Mouse (Mus musculus): Measurements from ENCODE around the gene Lrrfip2.

Lrrfip2 gene

GRCm38 (mm10) chr9:111117126-111117642, at the start of gene Lrrfip2:
TSS of gene Lrrfip2 (plus strand) at chr9:111117592.
- peak; percentile 16 for DNase-seq (ENCODE audit: low read depth, low spot score)

GRCm38 (mm10) chr9:111070546-111070961, 46.8 kb upstream of the Lrrfip2 start:
- DNase-seq (ENCODE audit: low read depth, low spot score), result peak; percentile 58

GRCm38 (mm10) chr9:111072175-111072574, 45.2 kb upstream of the Lrrfip2 start:
- no peak for DNase-seq (ENCODE audit: low read depth, low spot score)

- no peak for DNase-seq (ENCODE audit: low read depth, low spot score)
These were observed 44.4 kb upstream of the Lrrfip2 start for GRCm38 (mm10) chr9:111072971-111073370.

- peak; percentile 44 for DNase-seq (ENCODE audit: low read depth, low spot score)
These were observed 39.6 kb upstream of the Lrrfip2 start for GRCm38 (mm10) chr9:111077745-111078144.

GRCm38 (mm10) chr9:111080801-111081200, 36.6 kb upstream of the Lrrfip2 start:
- DNase-seq (ENCODE audit: low read depth, low spot score), result no peak

GRCm38 (mm10) chr9:111081765-111082164, 35.6 kb upstream of the Lrrfip2 start:
- DNase-seq (ENCODE audit: low read depth, low spot score), result no peak

GRCm38 (mm10) chr9:111085329-111085728, 32.1 kb upstream of the Lrrfip2 start:
- DNase-seq (ENCODE audit: low read depth, low spot score), result no peak

- DNase-seq (ENCODE audit: low read depth, low spot score), result no peak
These were observed 31.3 kb upstream of the Lrrfip2 start for GRCm38 (mm10) chr9:111086137-111086536.

GRCm38 (mm10) chr9:111086995-111087606, 30.3 kb upstream of the Lrrfip2 start:
- no peak for DNase-seq (ENCODE audit: low read depth, low spot score)

GRCm38 (mm10) chr9:111087960-111088359, 29.4 kb upstream of the Lrrfip2 start:
- no peak for DNase-seq (ENCODE audit: low read depth, low spot score)

GRCm38 (mm10) chr9:111088886-111089285, 28.5 kb upstream of the Lrrfip2 start:
- no peak for DNase-seq (ENCODE audit: low read depth, low spot score)

- DNase-seq (ENCODE audit: low read depth, low spot score), result no peak
These were observed 24.7 kb upstream of the Lrrfip2 start for GRCm38 (mm10) chr9:111092657-111093056.

GRCm38 (mm10) chr9:111093094-111093493, 24.3 kb upstream of the Lrrfip2 start:
- peak; percentile 36 for DNase-seq (ENCODE audit: low read depth, low spot score)

GRCm38 (mm10) chr9:111094626-111095025, 22.8 kb upstream of the Lrrfip2 start:
- no peak for DNase-seq (ENCODE audit: low read depth, low spot score)

- no peak for DNase-seq (ENCODE audit: low read depth, low spot score)
These were observed 21.7 kb upstream of the Lrrfip2 start for GRCm38 (mm10) chr9:111095710-111096109.

GRCm38 (mm10) chr9:111096419-111097326, 20.7 kb upstream of the Lrrfip2 start:
- DNase-seq (ENCODE audit: low read depth, low spot score), result no peak

- no peak for DNase-seq (ENCODE audit: low read depth, low spot score)
These were observed 19.8 kb upstream of the Lrrfip2 start for GRCm38 (mm10) chr9:111097543-111097942.

GRCm38 (mm10) chr9:111100406-111100805, 17.0 kb upstream of the Lrrfip2 start:
- DNase-seq (ENCODE audit: low read depth, low spot score), result no peak

- no peak for DNase-seq (ENCODE audit: low read depth, low spot score)
These were observed 14.1 kb upstream of the Lrrfip2 start for GRCm38 (mm10) chr9:111103293-111103692.

GRCm38 (mm10) chr9:111103893-111104292, 13.5 kb upstream of the Lrrfip2 start:
- no peak for DNase-seq (ENCODE audit: low read depth, low spot score)

GRCm38 (mm10) chr9:111107863-111108262, 9.5 kb upstream of the Lrrfip2 start:
- DNase-seq (ENCODE audit: low read depth, low spot score), result no peak
